Comparison of ENCODE assay signal across 25 mouse cellular contexts in the genomic region with DNA sequence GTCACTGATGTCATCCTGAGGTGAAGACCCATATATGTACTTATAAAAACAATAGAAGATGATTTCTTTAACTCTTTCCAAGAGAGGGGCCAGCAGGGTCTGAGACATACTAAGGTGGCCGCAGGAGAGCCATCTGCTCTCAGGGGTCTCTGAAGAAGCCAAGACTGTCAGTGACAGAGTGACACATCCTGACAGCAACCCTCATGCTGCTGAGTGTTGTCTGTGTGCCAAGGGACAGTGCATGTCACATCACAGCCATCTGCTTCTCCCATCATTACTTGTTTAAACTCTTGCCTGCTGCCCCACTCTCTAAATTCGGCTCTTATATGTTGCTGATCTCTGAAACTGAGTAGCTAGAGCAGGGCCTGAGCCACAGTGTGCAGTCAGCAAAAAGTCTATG. TPM values are rescaled to one million over a fixed set of nuclear protein-coding genes. Genes with fewer than 3 reads are reported as not detected.
DNase-seq lines count a peak whose midpoint lies in the region; ATAC-seq and TF ChIP-seq lines count a peak whose summit lies in the region.
"Had no signal": no experiment of that assay in that cellular context is flagged by ENCODE, and none has a peak within 500 bp of the region (broad histone marks: within the 10 kb centered on the region; RNA-seq: fewer than 3 reads in every experiment).

No protein-coding gene starts in this region.

- DNase-seq in gastrocnemius, adult 2 months = no peak
- DNase-seq in gastrocnemius, postnatal 14 days = no peak
- DNase-seq in left cerebral cortex, postnatal 4 days = peak; percentile 76
- no peak for DNase-seq in left cerebral cortex, postnatal 36 days (ENCODE audit: low spot score in 2 of 2)
- DNase-seq: adrenal gland, adult 8-10 months; cerebellum, adult 8-10 months; heart, postnatal 4 days; kidney, adult 8-10 months; kidney, postnatal 10 days; liver, embryonic 13.5 days; lung, adult 2 months; lung, postnatal 14 days; thymus, adult 2 months had no signal

- peak overlapping the region; percentile 92 for H3K27ac ChIP-seq in gastrocnemius, adult 2 months
- H3K27ac ChIP-seq in heart, embryonic 16.5 days (ENCODE audit: low read length) = peak overlapping the region; percentile 19; the same call in 1 of the 2 replicates
- no peak overlapping the region for H3K27ac ChIP-seq in heart, embryonic 11.5 days (ENCODE audit: low read depth, low read length)
- H3K27ac ChIP-seq: forebrain, embryonic 10.5 days; intestine, embryonic 15.5 days; limb, embryonic 13.5 days; liver, embryonic 13.5 days; midbrain, embryonic 12.5 days; stomach, embryonic 15.5 days had no signal

- no peak for ATAC-seq in heart, embryonic 16.5 days (replicated peaks; ENCODE audit: extremely low read depth, insufficient read depth, low FRiP score)
- ATAC-seq in heart, embryonic 11.5 days (replicated peaks; ENCODE audit: insufficient number of reproducible peaks, low FRiP score, low TSS enrichment) = no peak
- ATAC-seq in activated CD4-positive, CD25-positive, alpha-beta regulatory T cell, adult 4 months = no peak
- ATAC-seq: intestine, embryonic 15.5 days had no signal

- TF ChIP-seq CTCF in gastrocnemius, adult 2 months (IDR thresholded peaks at IDR 0.05) = no peak

- intact Hi-C loops in gastrocnemius, adult 2 months (cut with DNase I) = no loop called here
- intact Hi-C loops in gastrocnemius, postnatal 14 days (cut with DNase I; ENCODE audit: low total_unique reads) = loop anchor here (10.0 kb wide), 1 partner anchor 47 kb away; a partner anchor contains a TSS
- intact Hi-C loops in left cerebral cortex, postnatal 4 days (cut with DNase I) = no loop called here
- intact Hi-C loops in left cerebral cortex, postnatal 36 days (cut with DNase I) = no loop called here

- no peaks in the 10 kb centered on the region for H3K27me3 ChIP-seq in heart, embryonic 16.5 days (ENCODE audit: control insufficient read depth, insufficient read depth, low read length)
- no peaks in the 10 kb centered on the region for H3K27me3 ChIP-seq in heart, embryonic 11.5 days (ENCODE audit: control insufficient read depth, insufficient read depth, low read length)
- H3K27me3 ChIP-seq: intestine, embryonic 15.5 days; limb, embryonic 13.5 days; liver, embryonic 13.5 days; midbrain, embryonic 12.5 days; stomach, embryonic 15.5 days had no signal

- H3K4me3 ChIP-seq in gastrocnemius, adult 2 months = no peak overlapping the region; the same call in 1 of the 2 replicates
- H3K4me3 ChIP-seq in heart, embryonic 16.5 days (ENCODE audit: low read length) = no peak overlapping the region
- H3K4me3 ChIP-seq in heart, embryonic 11.5 days (ENCODE audit: low read depth, low read length) = no peak overlapping the region
- H3K4me3 ChIP-seq: forebrain, embryonic 10.5 days; intestine, embryonic 15.5 days; limb, embryonic 13.5 days; liver, embryonic 13.5 days; midbrain, embryonic 12.5 days; stomach, embryonic 15.5 days had no signal

- no peaks in the 10 kb centered on the region for H3K9me3 ChIP-seq in heart, embryonic 16.5 days (replicated peaks; ENCODE audit: control insufficient read depth, low read length)
- no peaks in the 10 kb centered on the region for H3K9me3 ChIP-seq in heart, embryonic 11.5 days (replicated peaks; ENCODE audit: control insufficient read depth, low read length)
- H3K9me3 ChIP-seq: forebrain, embryonic 10.5 days; intestine, embryonic 15.5 days; limb, embryonic 13.5 days; liver, embryonic 13.5 days; midbrain, embryonic 12.5 days; stomach, embryonic 15.5 days had no signal

- H3K4me1 ChIP-seq in heart, embryonic 16.5 days (ENCODE audit: control insufficient read depth, insufficient read depth, low read length) = peaks cover 65% of the 10 kb centered on the region
- peaks cover 77% of the 10 kb centered on the region for H3K4me1 ChIP-seq in heart, embryonic 11.5 days (ENCODE audit: control insufficient read depth, insufficient read depth, low read length)
- H3K4me1 ChIP-seq: forebrain, embryonic 10.5 days; liver, embryonic 13.5 days; stomach, embryonic 15.5 days had no signal

- H3K9ac ChIP-seq in heart, embryonic 16.5 days (ENCODE audit: low read length) = no peak overlapping the region
- no peak overlapping the region for H3K9ac ChIP-seq in heart, embryonic 11.5 days (ENCODE audit: low read depth, low read length)
- H3K9ac ChIP-seq: intestine, embryonic 15.5 days; limb, embryonic 13.5 days; liver, embryonic 13.5 days; midbrain, embryonic 12.5 days; stomach, embryonic 15.5 days had no signal

- H3K36me3 ChIP-seq in heart, embryonic 16.5 days (ENCODE audit: control insufficient read depth, insufficient read depth) = no peaks in the 10 kb centered on the region
- H3K36me3 ChIP-seq in heart, embryonic 11.5 days (ENCODE audit: control insufficient read depth, insufficient read depth, low read length) = no peaks in the 10 kb centered on the region
- H3K36me3 ChIP-seq: forebrain, embryonic 10.5 days; intestine, embryonic 15.5 days; limb, embryonic 13.5 days; liver, embryonic 13.5 days; midbrain, embryonic 12.5 days; stomach, embryonic 15.5 days had no signal

- H3K4me2 ChIP-seq in heart, embryonic 16.5 days (ENCODE audit: low read depth, low read length) = no peak overlapping the region
- no peak overlapping the region for H3K4me2 ChIP-seq in heart, embryonic 11.5 days
- H3K4me2 ChIP-seq: intestine, embryonic 15.5 days; limb, embryonic 13.5 days; liver, embryonic 13.5 days; midbrain, embryonic 12.5 days; stomach, embryonic 15.5 days had no signal

- WGBS in heart, embryonic 16.5 days = 67% methylated on average over 2 of the region's 2 CpGs
- 62% methylated on average over 2 of the region's 2 CpGs for WGBS in heart, embryonic 11.5 days (ENCODE audit: insufficient replicate concordance)

RNA-seq across cellular contexts. Expression of a gene that starts 45.8 kb away (rescaled TPM):
- 10 to 100 TPM; 78.5 to 82.6 TPM for total RNA-seq in gastrocnemius, adult 2 months (2021)
- total RNA-seq in gastrocnemius, postnatal 14 days (2021) = 10 to 100 TPM; 85.3 to 93.1 TPM
- 287 and 302 TPM in 2 replicates for polyA plus RNA-seq in heart, embryonic 16.5 days (2015; fragmentation: Nextera tagmentation; extraction: Ambion mirVana)
- 170 and 202 TPM in 2 replicates for polyA plus RNA-seq in heart, embryonic 11.5 days (2014; fragmentation: Nextera tagmentation; extraction: Ambion mirVana)
- 10 to 100 TPM; 91.1 to 92.6 TPM for total RNA-seq in left cerebral cortex, postnatal 4 days (2021)
- 10 to 100 TPM; 14.6 to 16.0 TPM for total RNA-seq in left cerebral cortex, postnatal 36 days (2021)
- not detected for polyA plus RNA-seq in activated CD4-positive, CD25-positive, alpha-beta regulatory T cell, adult 4 months (2017; shearing (Covaris generic))
- total RNA-seq: granulocyte monocyte progenitor cell, adult 5-6 weeks; megakaryocyte progenitor cell, adult 5-6 weeks; MEL; monocyte, adult 5-6 weeks had no signal

Comparison
In these comparisons a context has a peak if more than half of its experiments do, and no peak if none do; other contexts are left out.
1. RNA of a gene that starts 45.8 kb away (total RNA-seq): 85.3 to 93.1 TPM in gastrocnemius, postnatal 14 days, 91.1 to 92.6 TPM in left cerebral cortex, postnatal 4 days and 78.5 to 82.6 TPM in gastrocnemius, adult 2 months; 14.6 to 16.0 TPM in left cerebral cortex, postnatal 36 days; every median in the first group is over 4 times any median in the second.